Mouse (Mus musculus): Measurements from ENCODE around the gene Acsm5.

- TF ChIP-seq CTCF (IDR thresholded peaks at IDR 0.05; ENCODE audit: control insufficient read depth, insufficient read depth, insufficient replicate concordance, low read depth, low read length) (peak; percentile 99), POLR2A (IDR thresholded peaks at IDR 0.05; ENCODE audit: control insufficient read depth, low read depth, low read length) (no peak)
Measured at GRCm38 (mm10) chr7:119519654-119520053, 391 bp downstream of the Acsm5 start.

Measured in testis, adult 2 months (tissue).